Mouse (Mus musculus) hindbrain, embryonic 14.5 days (tissue): ENCODE data around the gene Nipa1. TPM values are rescaled to one million over a fixed set of nuclear protein-coding genes. Genes with fewer than 3 reads are reported as not detected.

Source experiments
- ATAC-seq: fragments of 200-750 bp; cut with Nextera tagmentation; 2 replicates; pipeline ENCODE4 v1.8.0; 2017; ENCODE audit warnings: moderate number of reproducible peaks, mild to moderate bottlenecking, moderate TSS enrichment, moderate library complexity; ENCODE audit not compliant: low FRiP score
- DNase-seq: peaks from one replicate; pipeline ENCODE4 v3.0.0-alpha.2; 2015; ENCODE audit warnings: low spot score
- H3K27ac ChIP-seq: fragments of 300-500 bp; sonication (generic); 2 replicates; pipeline ENCODE4 v1.5.1; 2014; ENCODE audit warnings: mild to moderate bottlenecking, moderate library complexity
- H3K27me3 ChIP-seq: fragments of 300-500 bp; sonication (generic); 2 replicates; pipeline ENCODE4 v1.6.1; 2014; ENCODE audit warnings: mild to moderate bottlenecking, low read length, mixed read lengths; ENCODE audit not compliant: control insufficient read depth, insufficient read depth
- H3K36me3 ChIP-seq: fragments of 300-500 bp; sonication (generic); replicated peaks from 2 replicates; pipeline ENCODE4 v1.6.1; 2014; ENCODE audit not compliant: control insufficient read depth, insufficient read depth
- H3K4me1 ChIP-seq: fragments of 300-500 bp; sonication (generic); replicated peaks from 2 replicates; pipeline ENCODE4 v1.6.1; 2014; ENCODE audit warnings: antibody characterized with exemption, low read length, mixed read lengths; ENCODE audit not compliant: control insufficient read depth, insufficient read depth
- H3K4me2 ChIP-seq: fragments of 300-500 bp; sonication (generic); replicated peaks from 2 replicates; pipeline ENCODE4 v1.6.1; 2014; ENCODE audit warnings: mild to moderate bottlenecking, moderate library complexity
- H3K4me3 ChIP-seq: fragments of 300-500 bp; sonication (generic); replicated peaks from 2 replicates; pipeline ENCODE4 v1.5.1; 2014; ENCODE audit warnings: mild to moderate bottlenecking, low read length
- H3K9ac ChIP-seq: fragments of 300-500 bp; sonication (generic); 2 replicates; pipeline ENCODE4 v1.6.1; 2014
- H3K9me3 ChIP-seq: fragments of 300-500 bp; sonication (generic); 2 replicates; pipeline ENCODE4 v1.6.1; 2016; ENCODE audit warnings: low read length; ENCODE audit not compliant: control insufficient read depth
- WGBS: fragments of 180-500 bp; shearing (Covaris S2); extraction: QIAGEN DNeasy Blood & Tissue Kit; methylation state at CpG from one replicate; pipeline ENCODE4 v1.1.7; 2014; 5-methylcytosine and 5-hydroxymethylcytosine counted together
- polyA plus RNA-seq: library from polyadenylated mRNA; unstranded; fragments of >200 nt; fragmentation: Nextera tagmentation; extraction: Ambion mirVana; gene quantifications from 2 replicates; pipeline ENCODE4 v1.2.1, GENCODE M21; 2014

Nipa1 gene
- polyA plus RNA-seq, 1 experiment from 2014 or later, result 23.8 TPM

DNA sequence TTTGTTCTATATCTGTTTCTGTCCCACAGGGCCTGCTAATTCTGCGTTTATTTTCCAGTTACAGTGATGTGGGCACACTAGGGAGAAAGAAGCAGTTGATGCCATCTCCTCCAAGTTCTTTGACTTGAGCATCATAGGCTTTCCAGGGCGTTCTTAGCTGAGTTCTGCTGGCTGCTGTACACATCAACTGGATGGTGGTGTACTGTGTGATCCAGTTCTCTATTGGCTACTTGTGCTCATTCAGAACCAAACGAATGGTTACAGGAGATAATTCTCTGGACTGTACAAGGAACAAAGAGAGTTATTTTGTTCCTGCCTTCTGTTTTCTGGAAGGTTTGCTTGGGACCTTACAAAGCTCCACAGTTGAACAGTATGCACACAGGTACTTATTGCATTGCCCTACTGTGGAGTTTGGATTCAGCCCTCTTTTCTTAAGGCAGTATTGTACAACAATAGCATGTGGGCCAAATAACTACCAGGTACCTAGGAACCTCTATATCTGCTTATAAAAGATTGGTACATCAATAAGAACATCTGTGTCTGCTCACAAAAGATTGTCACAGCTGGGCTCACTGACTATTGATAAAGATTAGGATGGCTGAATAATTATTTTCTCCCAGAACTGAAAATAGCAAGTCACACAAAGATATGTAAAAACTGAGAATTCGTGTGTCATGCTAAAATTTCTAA is 24.0 kb upstream of the Nipa1 start:
- Histone ChIP-seq H3K9ac (no peak overlapping the region), H3K4me2 (no peak overlapping the region), H3K27ac (no peak overlapping the region), H3K27me3 (no peaks in the 10 kb centered on the region), H3K9me3 (no peaks in the 10 kb centered on the region), H3K36me3 (no peaks in the 10 kb centered on the region), H3K4me3 (no peak overlapping the region), H3K4me1 (no peaks in the 10 kb centered on the region)
- DNase-seq (no peak), ATAC-seq (no peak)
- WGBS, result 73% methylated on average over 4 of the region's 4 CpGs

- ATAC-seq, result peak; percentile 37; the same call in 1 of the 2 replicates
- Histone ChIP-seq H3K4me3 (no peak overlapping the region), H3K4me1 (no peaks in the 10 kb centered on the region), H3K27me3 (no peaks in the 10 kb centered on the region), H3K36me3 (no peaks in the 10 kb centered on the region), H3K9me3 (no peaks in the 10 kb centered on the region), H3K4me2 (no peak overlapping the region), H3K9ac (no peak overlapping the region), H3K27ac (no peak overlapping the region)
- WGBS, result 17% methylated on average over 5 of the region's 5 CpGs
- DNase-seq, result peak; percentile 76
These were observed 22.6 kb upstream of the Nipa1 start for GRCm38 (mm10) chr7:56042353-56042752.

DNA sequence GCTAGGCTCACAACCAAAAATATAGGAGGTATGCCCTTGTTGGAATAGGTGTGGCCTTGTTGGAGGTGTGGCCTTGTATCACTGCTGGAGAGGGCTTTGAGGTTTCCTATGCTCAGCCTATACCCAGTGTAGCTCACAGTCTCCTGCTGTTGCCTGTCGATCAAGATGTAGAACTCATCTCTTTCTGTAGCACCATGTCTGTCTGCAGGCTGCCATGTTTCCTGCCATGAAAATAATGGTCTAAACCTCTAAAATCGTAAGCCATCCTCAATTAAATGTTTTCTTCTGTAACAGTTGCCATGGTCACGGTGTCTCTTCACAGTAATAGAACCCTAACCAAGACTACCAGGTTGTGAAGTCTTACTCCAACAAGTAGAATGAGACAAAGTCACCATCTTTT is 3.8 kb upstream of the Nipa1 start:
- 0 out of 2 replicates have a peak, but pooled peaks cover 5% of the 10 kb centered on the region for H3K4me1 ChIP-seq
- DNase-seq (no peak), ATAC-seq (no peak)
- H3K4me2 ChIP-seq, result no peak overlapping the region
- H3K27me3 ChIP-seq, result no peaks in the 10 kb centered on the region
- WGBS, result 86% methylated on average over 3 of the region's 3 CpGs
- no peak overlapping the region for H3K27ac ChIP-seq
- no peak overlapping the region for H3K4me3 ChIP-seq
- no peak overlapping the region for H3K9ac ChIP-seq
- no peaks in the 10 kb centered on the region for H3K9me3 ChIP-seq
- no peaks in the 10 kb centered on the region for H3K36me3 ChIP-seq

DNA sequence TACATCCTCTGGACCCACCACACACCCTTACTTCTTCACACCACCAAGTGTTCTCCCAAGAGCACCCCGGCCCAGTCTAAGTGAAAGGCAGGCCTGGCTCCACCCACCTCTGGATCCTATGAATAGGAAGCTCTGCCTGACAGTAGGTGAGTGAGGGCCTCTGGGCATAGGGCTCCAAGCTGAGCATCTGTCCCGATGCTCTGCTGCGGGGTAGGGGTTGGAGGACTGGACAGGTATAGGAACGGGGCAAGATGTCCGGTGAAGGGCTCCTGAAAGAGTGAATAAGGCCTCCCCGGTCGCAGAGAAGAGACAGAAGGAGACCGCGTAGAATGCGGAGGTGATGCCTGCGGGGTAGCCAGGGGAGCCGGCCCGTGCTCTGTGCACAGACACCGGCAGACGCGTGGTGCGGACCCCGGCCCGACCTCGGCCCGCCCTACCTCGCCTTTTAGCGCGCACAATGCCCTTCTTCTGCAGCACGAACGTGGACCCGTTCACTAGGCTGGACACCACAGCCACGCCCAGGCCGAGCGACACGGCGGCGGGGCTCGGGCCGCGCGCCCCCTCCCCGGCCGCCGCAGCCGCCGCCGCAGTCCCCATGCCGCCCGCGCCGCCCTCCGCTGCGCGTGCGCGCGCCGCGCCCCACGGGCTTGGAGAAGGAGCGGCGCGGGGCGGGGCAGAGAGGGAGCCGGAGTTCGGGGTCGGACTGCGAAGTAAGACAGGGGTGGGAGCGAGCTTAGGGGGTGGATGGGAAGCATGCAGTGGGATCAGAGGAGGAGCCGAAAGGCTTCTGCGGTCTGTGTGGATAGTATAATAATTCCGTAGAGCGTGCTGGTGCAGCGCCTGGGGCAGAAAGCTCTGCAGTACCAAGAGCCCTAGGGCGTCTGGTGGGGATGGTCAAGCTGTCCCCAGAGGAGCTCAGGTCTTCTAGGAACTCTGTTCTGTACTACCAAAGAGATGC is 503 bp downstream of the Nipa1 start:
- Histone ChIP-seq H3K36me3 (0 out of 2 replicates have a peak, but pooled peaks cover 8% of the 10 kb centered on the region), H3K4me3 (peak overlapping the region; percentile 59), H3K9ac (peak overlapping the region; percentile 91), H3K9me3 (no peaks in the 10 kb centered on the region), H3K27ac (peak overlapping the region; percentile 87), H3K4me1 (0 out of 2 replicates have a peak, but pooled peaks cover 11% of the 10 kb centered on the region), H3K27me3 (no peaks in the 10 kb centered on the region), H3K4me2 (peak overlapping the region; percentile 70)
- whole genome bisulfite sequencing, result under 1% methylated on average over 56 of the region's 71 CpGs
- DNase-seq (peak; percentile 77), ATAC-seq (peak; percentile 94)

DNA sequence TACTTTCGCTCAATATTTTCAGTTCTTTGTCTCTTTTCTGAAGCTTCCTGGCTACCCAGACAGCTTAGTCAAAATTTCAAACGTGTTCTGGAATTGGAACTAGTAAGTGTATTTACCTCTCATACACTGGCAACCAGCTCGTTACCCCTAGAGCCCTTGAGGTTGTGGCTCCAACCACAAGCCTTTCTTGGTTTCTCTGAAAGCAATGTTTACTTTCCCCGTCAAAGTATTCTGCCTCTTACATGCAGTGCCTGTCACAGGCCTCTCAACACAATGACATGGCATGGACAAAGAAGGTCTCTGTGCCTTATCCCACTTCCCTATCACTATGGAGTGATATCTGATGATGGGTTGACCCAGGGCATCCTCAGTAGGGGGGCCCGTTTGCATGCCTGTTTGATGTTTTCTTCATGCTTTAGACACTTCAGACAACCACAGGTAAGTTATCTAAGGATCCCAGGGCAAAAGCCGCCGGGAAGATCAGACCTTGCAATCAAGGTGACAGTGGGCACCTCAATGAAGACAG is 1.2 kb downstream of the Nipa1 start:
- DNase-seq (no peak), ATAC-seq (peak; percentile 26; the same call in 1 of the 2 replicates)
- H3K9ac ChIP-seq, result peak overlapping the region; percentile 91
- H3K4me3 ChIP-seq, result peak overlapping the region; percentile 59
- no peaks in the 10 kb centered on the region for H3K9me3 ChIP-seq
- 0 out of 2 replicates have a peak, but pooled peaks cover 11% of the 10 kb centered on the region for H3K4me1 ChIP-seq
- H3K4me2 ChIP-seq, result peak overlapping the region; percentile 70
- no peaks in the 10 kb centered on the region for H3K27me3 ChIP-seq
- peak overlapping the region; percentile 87 for H3K27ac ChIP-seq
- 0 out of 2 replicates have a peak, but pooled peaks cover 8% of the 10 kb centered on the region for H3K36me3 ChIP-seq
- 48% methylated on average over 7 of the region's 7 CpGs for WGBS

- Histone ChIP-seq H3K9ac (no peak overlapping the region), H3K27ac (no peak overlapping the region), H3K9me3 (no peaks in the 10 kb centered on the region), H3K36me3 (0 out of 2 replicates have a peak, but pooled peaks cover 8% of the 10 kb centered on the region), H3K4me2 (peak overlapping the region; percentile 70), H3K4me3 (no peak overlapping the region), H3K4me1 (0 out of 2 replicates have a peak, but pooled peaks cover 11% of the 10 kb centered on the region), H3K27me3 (no peaks in the 10 kb centered on the region)
- DNase-seq (no peak), ATAC-seq (no peak)
- WGBS, result 80% methylated on average over 3 of the region's 3 CpGs
These were observed 2.0 kb downstream of the Nipa1 start for GRCm38 (mm10) chr7:56017761-56018160.

DNA sequence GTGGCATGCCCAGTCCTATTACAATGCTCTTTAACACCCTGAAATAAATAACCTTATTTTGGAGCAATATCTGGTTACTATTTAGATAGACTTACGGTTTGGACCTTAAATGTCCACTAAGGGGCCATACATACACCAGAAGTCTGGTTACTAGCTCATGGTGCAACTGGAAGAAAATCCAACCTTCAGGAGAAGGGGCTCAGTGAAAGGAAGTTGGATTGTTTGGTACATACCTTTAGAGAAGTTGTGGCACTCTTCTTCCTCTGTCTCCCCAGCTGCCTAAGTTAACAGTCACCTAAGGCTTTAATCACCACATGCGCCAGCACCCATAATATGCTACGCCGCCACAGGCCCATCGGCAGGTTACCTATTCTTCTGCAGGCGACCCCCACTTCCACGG is 3.9 kb downstream of the Nipa1 start:
- Histone ChIP-seq H3K4me2 (no peak overlapping the region), H3K36me3 (0 out of 2 replicates have a peak, but pooled peaks cover 8% of the 10 kb centered on the region), H3K4me1 (0 out of 2 replicates have a peak, but pooled peaks cover 11% of the 10 kb centered on the region), H3K9me3 (no peaks in the 10 kb centered on the region), H3K4me3 (no peak overlapping the region), H3K27me3 (no peaks in the 10 kb centered on the region), H3K27ac (no peak overlapping the region), H3K9ac (no peak overlapping the region)
- ATAC-seq, result no peak
- DNase-seq, result no peak
- WGBS, result 94% methylated on average over 7 of the region's 7 CpGs

DNA sequence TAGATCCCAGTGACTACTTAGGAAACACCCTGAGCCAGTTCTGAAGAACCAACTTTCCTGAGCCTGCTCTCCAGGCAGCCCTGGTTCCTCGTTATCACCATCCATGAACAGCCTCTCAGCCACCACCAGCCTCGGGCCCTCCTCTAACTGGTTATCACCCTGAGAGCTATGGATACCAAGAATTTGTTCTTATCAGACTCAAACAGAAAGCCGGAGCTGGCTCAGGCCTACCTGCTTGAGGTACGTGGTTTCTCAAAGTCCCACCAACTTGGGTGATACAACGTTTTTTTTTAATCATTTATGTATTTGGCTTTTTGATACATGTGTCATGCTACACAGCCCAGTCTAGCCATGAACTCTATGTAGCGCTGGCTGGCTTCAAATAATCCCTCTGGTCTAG is 4.6 kb downstream of the Nipa1 start:
- Histone ChIP-seq H3K36me3 (0 out of 2 replicates have a peak, but pooled peaks cover 8% of the 10 kb centered on the region), H3K9me3 (no peaks in the 10 kb centered on the region), H3K4me1 (0 out of 2 replicates have a peak, but pooled peaks cover 11% of the 10 kb centered on the region), H3K9ac (no peak overlapping the region), H3K4me2 (no peak overlapping the region), H3K27me3 (no peaks in the 10 kb centered on the region), H3K4me3 (no peak overlapping the region), H3K27ac (no peak overlapping the region)
- ATAC-seq (no peak), DNase-seq (no peak)
- 90% methylated on average over 6 of the region's 6 CpGs for WGBS
